Mouse (Mus musculus) left cerebral cortex, adult 2 months (tissue): ENCODE measurements around the gene Tpcn1. TPM values are rescaled to one million over a fixed set of nuclear protein-coding genes. Genes with fewer than 3 reads are reported as not detected.

Experiments
- DNase-seq, 2 experiments: peaks; one replicate each; pipeline ENCODE4 v3.0.0; 2021 to 2022; ENCODE audit warnings: low spot score in 2 of 2, mixed read lengths in 1 of 2; ENCODE audit errors: extremely low spot score in 1 of 2
- H3K27ac ChIP-seq: fragments of 200-600 bp; 2 replicates; pipeline ENCODE4 v1.8.1; 2022
- H3K4me3 ChIP-seq: fragments of 200-600 bp; 2 replicates; pipeline ENCODE4 v1.8.1; 2022
- CTCF ChIP-seq: fragments of 200-600 bp; IDR thresholded peaks from 2 replicates; pipeline ENCODE4 v1.8.1; 2022; ENCODE audit warnings: antibody characterized with exemption, mild to moderate bottlenecking, moderate library complexity
- intact Hi-C: fragments of 180-260 bp; cut with DNase I; formaldehyde crosslinking; loops from one replicate; pipeline ENCODE4 v1.15.1; 2025
- total RNA-seq, 2 experiments: library from RNA; stranded (reverse); gene quantifications; 2 replicates each; pipeline ENCODE4 v1.2.3; 2021

Tpcn1 gene
- total RNA-seq, 2 experiments from 2014 or later: 36.8 to 42.1 TPM

GRCm38 (mm10) chr5:120606590-120607200, 18.2 kb upstream of the Tpcn1 start:
- intact Hi-C loops: loop anchor here (10.0 kb wide), 1 partner anchor 472 kb away; no protein-coding TSS in a partner anchor
- TF ChIP-seq CTCF: no peak
- Histone ChIP-seq H3K4me3 (no peak overlapping the region), H3K27ac (no peak overlapping the region)
- peak in 1 of 2 experiments; percentile 16 for DNase-seq

- intact Hi-C loops: loop anchor here (1.0 to 10.0 kb wide), 2 partner anchors 100 to 471 kb away; no protein-coding TSS in a partner anchor
- Histone ChIP-seq H3K27ac (no peak overlapping the region), H3K4me3 (no peak overlapping the region)
- peak; percentile 89 for TF ChIP-seq CTCF
- DNase-seq: peak; percentile 88 to 89
These were observed 17.2 kb upstream of the Tpcn1 start for GRCm38 (mm10) chr5:120605688-120606087.

GRCm38 (mm10) chr5:120605241-120605661, 16.8 kb upstream of the Tpcn1 start:
- peak in 1 of 2 experiments; percentile 19 for DNase-seq
- no peak for TF ChIP-seq CTCF
- intact Hi-C loops: loop anchor here (1.0 to 10.0 kb wide), 2 partner anchors 100 to 470 kb away; no protein-coding TSS in a partner anchor
- peak overlapping the region; percentile 36; the same call in 1 of the 2 replicates for H3K27ac ChIP-seq
- peak overlapping the region; percentile 36 for H3K4me3 ChIP-seq

GRCm38 (mm10) chr5:120604839-120605238, 16.4 kb upstream of the Tpcn1 start:
- Histone ChIP-seq H3K4me3 (peak overlapping the region; percentile 36), H3K27ac (peak overlapping the region; percentile 36; the same call in 1 of the 2 replicates)
- peak; percentile 64 for TF ChIP-seq CTCF
- DNase-seq: peak; percentile 80 to 83
- intact Hi-C loops: loop anchor here (1.0 to 10.0 kb wide), 2 partner anchors 100 to 470 kb away; no protein-coding TSS in a partner anchor

- Histone ChIP-seq H3K4me3 (no peak overlapping the region), H3K27ac (no peak overlapping the region)
- no peak for DNase-seq
- intact Hi-C loops: loop anchor here (10.0 kb wide), 1 partner anchor 469 kb away; no protein-coding TSS in a partner anchor
- TF ChIP-seq CTCF: no peak
These were observed 15.0 kb upstream of the Tpcn1 start for GRCm38 (mm10) chr5:120603515-120603914.

GRCm38 (mm10) chr5:120602210-120602609, 13.7 kb upstream of the Tpcn1 start:
- no peak for TF ChIP-seq CTCF
- intact Hi-C loops: loop anchor here (10.0 kb wide), 1 partner anchor 467 kb away; no protein-coding TSS in a partner anchor
- Histone ChIP-seq H3K4me3 (no peak overlapping the region), H3K27ac (no peak overlapping the region)
- no peak for DNase-seq

DNA sequence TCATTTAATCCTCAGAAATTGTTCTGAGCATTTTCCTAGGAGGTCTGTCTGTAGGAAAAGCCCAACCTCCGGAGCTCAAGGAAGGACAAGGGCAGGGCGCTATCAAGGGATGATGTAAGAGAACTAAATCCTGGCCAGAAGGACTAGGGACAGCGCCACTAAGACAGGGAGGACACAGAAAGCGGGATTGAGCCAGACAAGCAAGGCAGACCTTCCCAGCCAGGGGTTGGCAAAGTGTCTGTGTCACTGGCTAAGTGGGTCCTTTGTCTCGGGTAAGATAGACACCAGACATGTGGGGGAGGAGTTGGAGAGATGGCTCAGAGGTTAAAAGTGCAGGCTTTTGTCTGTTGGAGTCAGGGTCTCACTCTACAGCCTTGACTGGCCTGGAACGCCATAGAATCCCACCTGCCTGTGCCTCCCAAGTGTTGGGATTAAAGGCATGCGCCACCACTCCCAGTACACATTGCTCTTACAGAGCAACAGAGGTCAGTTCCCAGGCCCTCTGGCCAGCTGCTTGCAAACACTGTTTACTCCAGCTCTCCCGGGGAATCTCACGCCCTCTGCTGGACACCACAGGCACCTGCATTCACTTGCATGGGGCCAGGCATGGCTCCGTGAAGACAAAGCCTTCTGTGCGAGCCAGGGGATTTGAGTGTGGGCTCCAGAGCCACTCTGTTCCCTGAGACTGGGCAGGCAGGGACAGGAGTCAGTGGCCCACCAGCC, 12.6 kb upstream of the Tpcn1 start:
- no peak overlapping the region for H3K27ac ChIP-seq
- intact Hi-C loops: loop anchor here (10.0 kb wide), 1 partner anchor 466 kb away; no protein-coding TSS in a partner anchor
- peak; percentile 40 for TF ChIP-seq CTCF
- DNase-seq: no peak
- no peak overlapping the region for H3K4me3 ChIP-seq

- no peak for TF ChIP-seq CTCF
- H3K4me3 ChIP-seq: no peak overlapping the region
- no peak overlapping the region for H3K27ac ChIP-seq
- DNase-seq: no peak
- intact Hi-C loops: loop anchor here (10.0 kb wide), 1 partner anchor 465 kb away; no protein-coding TSS in a partner anchor
These were observed 11.2 kb upstream of the Tpcn1 start for GRCm38 (mm10) chr5:120599625-120600024.

- no peak overlapping the region for H3K27ac ChIP-seq
- DNase-seq: no peak
- no peak overlapping the region for H3K4me3 ChIP-seq
- intact Hi-C loops: no loop called here
- TF ChIP-seq CTCF: no peak
These were observed 6.0 kb upstream of the Tpcn1 start for GRCm38 (mm10) chr5:120594485-120594884.

DNA sequence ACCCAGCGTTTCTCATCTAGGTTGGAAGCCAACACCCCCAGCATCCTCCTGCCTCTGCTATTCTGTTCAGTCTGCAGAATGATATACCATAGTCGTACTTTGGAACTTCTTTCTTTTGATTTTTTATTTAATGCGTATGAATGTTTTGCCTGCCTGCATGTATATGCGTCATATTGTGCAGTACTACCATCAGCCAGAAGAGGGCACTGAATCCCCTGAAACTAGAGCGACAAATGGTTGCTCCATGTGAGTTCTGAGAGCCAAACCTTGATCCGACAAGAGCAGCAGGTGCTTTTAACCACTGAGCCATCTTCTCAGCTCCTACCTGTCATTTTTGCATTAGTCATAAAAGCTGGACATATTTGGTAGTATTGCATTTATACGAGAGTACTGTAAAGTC, 3.7 kb upstream of the Tpcn1 start:
- no peak for DNase-seq
- peak; percentile 47 for TF ChIP-seq CTCF

GRCm38 (mm10) chr5:120590356-120591010, 2.0 kb upstream of the Tpcn1 start:
- Histone ChIP-seq H3K4me3 (no peak overlapping the region), H3K27ac (no peak overlapping the region)
- no peak for DNase-seq
- peak; percentile 45 for TF ChIP-seq CTCF
- intact Hi-C loops: no loop called here

More for the DNA sequence above, 3.7 kb upstream of the Tpcn1 start:
- intact Hi-C loops: no loop called here
- no peak overlapping the region for H3K4me3 ChIP-seq
- H3K27ac ChIP-seq: no peak overlapping the region
